Mouse (Mus musculus) forebrain, embryonic 15.5 days (tissue): ENCODE measurements around the gene Scamp2. TPM values are rescaled to one million over a fixed set of nuclear protein-coding genes. Genes with fewer than 3 reads are reported as not detected.

Experiments
- ATAC-seq: fragments of 200-750 bp; cut with Nextera tagmentation; replicated peaks from 2 replicates; pipeline ENCODE4 v1.8.0; 2017; ENCODE audit warnings: mild to moderate bottlenecking, moderate TSS enrichment, moderate library complexity
- H3K27ac ChIP-seq: fragments of 300-500 bp; sonication (generic); replicated peaks from 2 replicates; pipeline ENCODE4 v1.5.1; 2015; ENCODE audit warnings: mild to moderate bottlenecking, inconsistent platforms
- H3K27me3 ChIP-seq: fragments of 300-500 bp; sonication (generic); 2 replicates; pipeline ENCODE4 v1.6.1; 2015; ENCODE audit warnings: inconsistent platforms
- H3K36me3 ChIP-seq: fragments of 300-500 bp; sonication (generic); 2 replicates; pipeline ENCODE4 v1.6.1; 2015; ENCODE audit warnings: mild to moderate bottlenecking, inconsistent platforms
- H3K4me1 ChIP-seq: fragments of 300-500 bp; sonication (generic); 2 replicates; pipeline ENCODE4 v1.6.1; 2015; ENCODE audit warnings: inconsistent platforms
- H3K4me2 ChIP-seq: fragments of 300-500 bp; sonication (generic); replicated peaks from 2 replicates; pipeline ENCODE4 v1.6.1; 2015; ENCODE audit warnings: mild to moderate bottlenecking, inconsistent platforms
- H3K4me3 ChIP-seq: fragments of 300-500 bp; sonication (generic); 2 replicates; pipeline ENCODE4 v1.5.1; 2015; ENCODE audit warnings: mild to moderate bottlenecking, inconsistent platforms
- H3K9ac ChIP-seq: fragments of 300-500 bp; sonication (generic); replicated peaks from 2 replicates; pipeline ENCODE4 v1.6.1; 2015; ENCODE audit warnings: mild to moderate bottlenecking, inconsistent platforms
- H3K9me3 ChIP-seq: fragments of 300-500 bp; sonication (generic); 2 replicates; pipeline ENCODE4 v1.6.1; 2016; ENCODE audit warnings: inconsistent platforms
- WGBS: fragments of 180-500 bp; shearing (Covaris S2); methylation state at CpG from one replicate; pipeline ENCODE4 v1.1.7; 2015; ENCODE audit warnings: mixed read lengths; 5-methylcytosine and 5-hydroxymethylcytosine counted together
- polyA plus RNA-seq: library from polyadenylated mRNA; unstranded; fragments of >200 nt; fragmentation: Nextera tagmentation; extraction: Ambion mirVana; gene quantifications from 2 replicates; pipeline ENCODE4 v1.2.1, GENCODE M21; 2015

Gene Scamp2
- polyA plus RNA-seq, 1 experiment from 2014 or later, result 60.5 TPM

- H3K4me2 ChIP-seq, result no peak overlapping the region
- no peak overlapping the region for H3K27ac ChIP-seq
Observed at GRCm38 (mm10) chr9:57602098-57602497, 41.4 kb downstream of the Scamp2 start.

GRCm38 (mm10) chr9:57604875-57605274, 44.1 kb downstream of the Scamp2 start:
- no peak for ATAC-seq

More at GRCm38 (mm10) chr9:57602098-57602497, 41.4 kb downstream of the Scamp2 start:
- ATAC-seq, result no peak
- peaks cover 10% of the 10 kb centered on the region; the same call in 1 of the 2 replicates for H3K27me3 ChIP-seq
- peaks cover 27% of the 10 kb centered on the region for H3K4me1 ChIP-seq
- H3K4me3 ChIP-seq, result no peak overlapping the region
- WGBS, result 72% methylated on average over 8 of the region's 8 CpGs
- no peaks in the 10 kb centered on the region for H3K36me3 ChIP-seq
- H3K9ac ChIP-seq, result no peak overlapping the region
- no peaks in the 10 kb centered on the region for H3K9me3 ChIP-seq

GRCm38 (mm10) chr9:57605503-57605902, 44.8 kb downstream of the Scamp2 start:
- Histone ChIP-seq H3K9ac (no peak overlapping the region), H3K36me3 (no peaks in the 10 kb centered on the region), H3K4me3 (no peak overlapping the region), H3K9me3 (no peaks in the 10 kb centered on the region), H3K27ac (no peak overlapping the region), H3K4me2 (no peak overlapping the region), H3K4me1 (peaks cover 32% of the 10 kb centered on the region), H3K27me3 (peaks cover 10% of the 10 kb centered on the region; the same call in 1 of the 2 replicates)
- ATAC-seq, result no peak
- WGBS, result 7% methylated on average over 9 of the region's 9 CpGs

More at GRCm38 (mm10) chr9:57604875-57605274, 44.1 kb downstream of the Scamp2 start:
- Histone ChIP-seq H3K4me3 (no peak overlapping the region), H3K27me3 (peaks cover 10% of the 10 kb centered on the region; the same call in 1 of the 2 replicates), H3K4me2 (no peak overlapping the region), H3K4me1 (peaks cover 27% of the 10 kb centered on the region), H3K9me3 (no peaks in the 10 kb centered on the region), H3K36me3 (no peaks in the 10 kb centered on the region), H3K9ac (no peak overlapping the region), H3K27ac (no peak overlapping the region)
- 70% methylated on average over 4 of the region's 4 CpGs for WGBS

- H3K27me3 ChIP-seq, result peaks cover 10% of the 10 kb centered on the region; the same call in 1 of the 2 replicates
- no peaks in the 10 kb centered on the region for H3K36me3 ChIP-seq
- WGBS, result 6% methylated on average over 24 of the region's 24 CpGs
- no peak within 1 kb of the TSS for H3K9ac ChIP-seq
- peak within 1 kb of the TSS; percentile 40 for H3K4me2 ChIP-seq
- no peak for ATAC-seq
- peaks cover 30% of the 10 kb centered on the region for H3K4me1 ChIP-seq
- H3K4me3 ChIP-seq, result peak within 1 kb of the TSS; percentile 7; the same call in 1 of the 2 replicates
- H3K27ac ChIP-seq, result no peak within 1 kb of the TSS
- no peaks in the 10 kb centered on the region for H3K9me3 ChIP-seq
Observed at GRCm38 (mm10) chr9:57606139-57606851, 45.6 kb downstream of the Scamp2 start, which contains the start of gene Cplx3. TSS of gene Cplx3 (minus strand) at chr9:57606281.

- Histone ChIP-seq H3K36me3 (no peaks in the 10 kb centered on the region), H3K4me2 (no peak overlapping the region), H3K4me1 (peaks cover 21% of the 10 kb centered on the region), H3K9ac (no peak overlapping the region), H3K4me3 (no peak overlapping the region), H3K27ac (peak overlapping the region; percentile 69), H3K27me3 (peaks cover 10% of the 10 kb centered on the region; the same call in 1 of the 2 replicates), H3K9me3 (no peaks in the 10 kb centered on the region)
- no peak for ATAC-seq
- 58% methylated on average over 3 of the region's 3 CpGs for WGBS
Observed at GRCm38 (mm10) chr9:57609803-57610202, 49.1 kb downstream of the Scamp2 start.

- Histone ChIP-seq H3K9ac (no peak overlapping the region), H3K9me3 (no peaks in the 10 kb centered on the region), H3K27ac (peak overlapping the region; percentile 69), H3K4me3 (no peak overlapping the region), H3K27me3 (peaks cover 7% of the 10 kb centered on the region; the same call in 1 of the 2 replicates), H3K4me1 (peaks cover 21% of the 10 kb centered on the region), H3K36me3 (no peaks in the 10 kb centered on the region), H3K4me2 (no peak overlapping the region)
- peak; percentile 82 for ATAC-seq
- WGBS, result 34% methylated on average over 3 of the region's 3 CpGs
Observed at GRCm38 (mm10) chr9:57610359-57610826, 49.6 kb downstream of the Scamp2 start.

- Histone ChIP-seq H3K4me2 (no peak overlapping the region), H3K4me3 (no peak overlapping the region), H3K27ac (no peak overlapping the region), H3K9ac (no peak overlapping the region), H3K4me1 (peaks cover 13% of the 10 kb centered on the region), H3K27me3 (no peaks in the 10 kb centered on the region), H3K9me3 (no peaks in the 10 kb centered on the region), H3K36me3 (no peaks in the 10 kb centered on the region)
- ATAC-seq, result no peak
- WGBS, result 84% methylated on average over 7 of the region's 7 CpGs
Observed at GRCm38 (mm10) chr9:57612587-57612986, 51.8 kb downstream of the Scamp2 start.

GRCm38 (mm10) chr9:57613975-57614374, 53.2 kb downstream of the Scamp2 start:
- Histone ChIP-seq H3K4me3 (no peak overlapping the region), H3K9me3 (no peaks in the 10 kb centered on the region), H3K27me3 (no peaks in the 10 kb centered on the region), H3K9ac (no peak overlapping the region), H3K4me1 (peaks cover 13% of the 10 kb centered on the region), H3K4me2 (no peak overlapping the region), H3K27ac (no peak overlapping the region), H3K36me3 (no peaks in the 10 kb centered on the region)
- WGBS, result 86% methylated on average over 7 of the region's 7 CpGs
- no peak for ATAC-seq

DNA sequence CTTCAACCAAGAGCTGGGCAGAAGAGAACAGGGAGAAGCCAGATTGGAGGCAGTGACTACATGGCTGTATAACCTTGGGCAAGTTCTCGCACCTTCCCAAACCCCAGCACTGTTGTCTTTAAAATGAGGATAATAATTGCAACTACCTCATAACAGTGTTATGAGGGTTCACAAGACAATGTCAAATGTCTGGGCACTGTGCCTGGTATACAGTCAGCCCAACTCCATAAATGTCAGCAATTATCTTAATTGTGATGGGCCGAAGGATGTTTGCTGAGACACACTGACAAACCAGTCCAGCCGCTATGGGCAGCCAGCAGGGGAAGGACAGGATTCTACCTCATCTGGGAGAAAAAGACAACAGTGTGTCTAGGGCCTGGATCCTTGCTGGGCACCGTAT, 54.0 kb downstream of the Scamp2 start:
- peaks cover 13% of the 10 kb centered on the region for H3K4me1 ChIP-seq
- no peak overlapping the region for H3K9ac ChIP-seq
- no peak overlapping the region for H3K4me2 ChIP-seq
- no peak overlapping the region for H3K4me3 ChIP-seq
- no peak overlapping the region for H3K27ac ChIP-seq
- no peak for ATAC-seq
- H3K9me3 ChIP-seq, result no peaks in the 10 kb centered on the region
- H3K27me3 ChIP-seq, result no peaks in the 10 kb centered on the region
- no peaks in the 10 kb centered on the region for H3K36me3 ChIP-seq
- 84% methylated on average over 4 of the region's 4 CpGs for WGBS

- WGBS, result 76% methylated on average over 8 of the region's 8 CpGs
- Histone ChIP-seq H3K27ac (no peak overlapping the region), H3K4me2 (no peak overlapping the region), H3K9me3 (no peaks in the 10 kb centered on the region), H3K27me3 (no peaks in the 10 kb centered on the region), H3K36me3 (no peaks in the 10 kb centered on the region), H3K4me3 (no peak overlapping the region), H3K4me1 (no peaks in the 10 kb centered on the region), H3K9ac (no peak overlapping the region)
- ATAC-seq, result no peak
Observed at GRCm38 (mm10) chr9:57617556-57618169, 56.9 kb downstream of the Scamp2 start.

- no peaks in the 10 kb centered on the region for H3K4me1 ChIP-seq
- no peaks in the 10 kb centered on the region for H3K27me3 ChIP-seq
- H3K27ac ChIP-seq, result no peak overlapping the region
- ATAC-seq, result no peak
- no peaks in the 10 kb centered on the region for H3K9me3 ChIP-seq
- no peak overlapping the region for H3K9ac ChIP-seq
- H3K4me2 ChIP-seq, result no peak overlapping the region
- no peaks in the 10 kb centered on the region for H3K36me3 ChIP-seq
- WGBS, result 84% methylated on average over 8 of the region's 8 CpGs
- no peak overlapping the region for H3K4me3 ChIP-seq
Observed at GRCm38 (mm10) chr9:57618854-57619253, 58.1 kb downstream of the Scamp2 start.

DNA sequence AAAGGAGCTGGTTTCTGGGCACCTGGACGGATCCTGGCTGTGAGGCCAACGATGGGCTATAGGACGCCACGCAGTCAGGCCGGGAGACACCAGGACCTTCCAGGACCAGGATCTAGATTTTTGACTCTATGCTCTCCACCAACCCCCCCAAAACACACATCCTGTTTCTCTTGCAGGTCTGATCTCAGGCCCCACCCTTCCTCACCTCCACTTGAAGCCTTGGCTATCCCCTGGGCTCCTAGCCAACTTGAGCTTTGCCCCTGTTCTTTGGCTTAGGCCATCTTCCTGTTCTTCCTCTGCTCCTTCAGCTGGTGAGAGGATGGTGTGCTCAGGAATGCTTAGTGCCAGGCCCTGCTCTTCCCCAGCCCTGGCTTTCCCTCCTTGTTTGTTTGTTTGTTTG, 59.9 kb downstream of the Scamp2 start, which contains the start of gene Lman1l:
TSS of gene Lman1l (minus strand) at position 101 of the 400 bp plus-strand sequence.
- no peaks in the 10 kb centered on the region for H3K9me3 ChIP-seq
- H3K27ac ChIP-seq, result no peak within 1 kb of the TSS
- no peak within 1 kb of the TSS for H3K4me2 ChIP-seq
- no peaks in the 10 kb centered on the region for H3K4me1 ChIP-seq
- no peak within 1 kb of the TSS for H3K9ac ChIP-seq
- no peaks in the 10 kb centered on the region for H3K27me3 ChIP-seq
- 95% methylated on average over 5 of the region's 5 CpGs for WGBS
- H3K36me3 ChIP-seq, result peaks cover 12% of the 10 kb centered on the region
- no peak within 1 kb of the TSS for H3K4me3 ChIP-seq
- no peak for ATAC-seq
